Comparison of ENCODE assay signal across 8 mouse cellular contexts in genomic region chr16:10843486-10844318, GRCm38 (mm10). TPM values are rescaled to one million over a fixed set of nuclear protein-coding genes. Genes with fewer than 3 reads are reported as not detected.
DNase-seq lines count a peak whose midpoint lies in the region; ATAC-seq and TF ChIP-seq lines count a peak whose summit lies in the region.

No protein-coding gene starts in this region.

- H3K4me1 ChIP-seq in CH12.LX (ENCODE audit: control insufficient read depth in 1 of 2, insufficient read depth in 2 of 2) = peaks cover 10 to 46% of the 10 kb centered on the region in 2 experiments
- peaks cover 5% of the 10 kb centered on the region; the same call in 1 of the 2 replicates for H3K4me1 ChIP-seq in kidney, adult 2 months (ENCODE audit: control insufficient read depth, insufficient read depth, low read length)
- peaks cover 33% of the 10 kb centered on the region for H3K4me1 ChIP-seq in lung, embryonic 16.5 days (replicated peaks; ENCODE audit: control insufficient read depth, insufficient read depth, low read length)

- H3K36me3 ChIP-seq in CH12.LX (replicated peaks in 1 of 2; ENCODE audit: control insufficient read depth in 1 of 2, insufficient read depth in 1 of 2, low read length in 1 of 2) = peaks cover 8 to 44% of the 10 kb centered on the region in 2 experiments
- H3K36me3 ChIP-seq in kidney, adult 2 months (ENCODE audit: control insufficient read depth, insufficient read depth, low read length) = no peaks in the 10 kb centered on the region
- no peaks in the 10 kb centered on the region for H3K36me3 ChIP-seq in lung, embryonic 16.5 days (ENCODE audit: control insufficient read depth, insufficient read depth, low read length)

- 14% methylated on average over 18 of the region's 18 CpGs for WGBS in kidney, adult 2 months
- WGBS in lung, embryonic 16.5 days = 7% methylated on average over 18 of the region's 18 CpGs

- peak; percentile 65; the same call in 1 of the 2 replicates for TF ChIP-seq EP300 in CH12.LX (IDR thresholded peaks at IDR 0.05; ENCODE audit: low read length)

- intact Hi-C loops in gastrocnemius, postnatal 14 days (cut with DNase I; ENCODE audit: low total_unique reads) = no loop called here

- ATAC-seq in lung, embryonic 16.5 days (ENCODE audit: low read depth) = peak; percentile 72
- ATAC-seq in neutrophil, adult 5-6 weeks (ENCODE audit: extremely low read depth, insufficient number of reproducible peaks, low FRiP score, poor library complexity, severe bottlenecking) = peak; percentile 57

- dilution Hi-C loops in CH12.LX (cut with MboI; ENCODE audit: extremely low pct_ligation_motif_present, extremely low pct_unique_long_range_greater_than_20kb, low sequenced_read_pairs) = no loop called here

- peak overlapping the region; percentile 37; the same call in 1 of the 2 replicates for H3K9ac ChIP-seq in CH12.LX (ENCODE audit: insufficient read depth, low read depth)
- peak overlapping the region; percentile 55 for H3K9ac ChIP-seq in lung, embryonic 16.5 days (ENCODE audit: low read length)

- in situ Hi-C loops in CH12.LX (cut with MboI; ENCODE audit: low pct_ligation_motif_present, low pct_unique_long_range_greater_than_20kb, low sequenced_read_pairs) = loop anchor here (5.0 kb wide), 1 partner anchor 181 kb away; no protein-coding TSS in a partner anchor

- H3K4me2 ChIP-seq in CH12.LX (ENCODE audit: insufficient read depth, low read depth, poor library complexity, severe bottlenecking) = peak overlapping the region; percentile 41
- peak overlapping the region; percentile 56 for H3K4me2 ChIP-seq in lung, embryonic 16.5 days (ENCODE audit: low read depth, low read length)

- H3K9me3 ChIP-seq in CH12.LX (replicated peaks; ENCODE audit: low read length) = no peaks in the 10 kb centered on the region
- no peaks in the 10 kb centered on the region for H3K9me3 ChIP-seq in lung, embryonic 16.5 days (ENCODE audit: control insufficient read depth, low read length)

- TF ChIP-seq RAD21 in CH12.LX (IDR thresholded peaks at IDR 0.05; ENCODE audit: low read depth, low read length) = no peak

- no peaks in the 10 kb centered on the region for H3K27me3 ChIP-seq in CH12.LX (replicated peaks)
- H3K27me3 ChIP-seq in kidney, adult 2 months (replicated peaks; ENCODE audit: control insufficient read depth, insufficient read depth, low read length) = no peaks in the 10 kb centered on the region
- H3K27me3 ChIP-seq in lung, embryonic 16.5 days (ENCODE audit: control insufficient read depth, insufficient read depth, low read depth, low read length) = no peaks in the 10 kb centered on the region

- H3K79me2 ChIP-seq in CH12.LX (replicated peaks; ENCODE audit: control insufficient read depth, extremely low read depth, insufficient read depth, poor library complexity, severe bottlenecking) = no peaks in the 10 kb centered on the region

- peak overlapping the region; percentile 11; the same call in 1 of the 2 replicates for H3K27ac ChIP-seq in CH12.LX (ENCODE audit: insufficient read depth, low read depth)
- H3K27ac ChIP-seq in kidney, adult 2 months (ENCODE audit: insufficient read depth, low read depth, low read length) = no peak overlapping the region
- H3K27ac ChIP-seq in lung, embryonic 16.5 days (ENCODE audit: low read length) = peak overlapping the region; percentile 60

- TF ChIP-seq POLR2A in CH12.LX (IDR thresholded peaks at IDR 0.05; ENCODE audit: low read depth, low read length) = peak; percentile 30; the same call in 1 of the 2 replicates
- no peak for TF ChIP-seq POLR2A in kidney, adult 2 months (IDR thresholded peaks at IDR 0.05; ENCODE audit: low read depth, low read length)

- DNase-seq in CH12.LX (ENCODE audit: extremely low read depth) = peak; percentile 69
- peak; percentile 40 to 68 for DNase-seq in adrenal gland, postnatal 36 days
- peak; percentile 64 to 71 for DNase-seq in heart, adult 18-20 months
- DNase-seq in kidney, adult 2 months = peak; percentile 55
- no peak for DNase-seq in gastrocnemius, postnatal 14 days
- no peak for DNase-seq in gastrocnemius, postnatal 10 days

- peak overlapping the region in 2 of 3 experiments; percentile 4 to 22 for H3K4me3 ChIP-seq in CH12.LX (replicated peaks in 1 of 3; ENCODE audit: low read depth in 2 of 3, low read length in 2 of 3, poor library complexity in 1 of 3)
- H3K4me3 ChIP-seq in kidney, adult 2 months (ENCODE audit: insufficient read depth, low read depth, low read length) = peak overlapping the region; percentile 27
- H3K4me3 ChIP-seq in lung, embryonic 16.5 days (ENCODE audit: low read length) = peak overlapping the region; percentile 34

- TF ChIP-seq CTCF in CH12.LX (conservative IDR thresholded peaks at IDR 0.05 in 1 of 2, IDR thresholded peaks at IDR 0.05 in 1 of 2; ENCODE audit: low read depth in 2 of 2, low read length in 2 of 2) = no peak
- no peak for TF ChIP-seq CTCF in kidney, adult 2 months (conservative IDR thresholded peaks at IDR 0.05; ENCODE audit: insufficient read depth, insufficient read length, low read depth, low read length)

TF ChIP-seq in CH12.LX, 34 proteins besides CTCF, POLR2A, EP300 and RAD21 (continues in another document):
- peak; percentile 76 for TF ChIP-seq MXI1 (IDR thresholded peaks at IDR 0.05; ENCODE audit: low read depth, low read length)
- peak; percentile 64; the same call in 1 of the 2 replicates for TF ChIP-seq MAZ (IDR thresholded peaks at IDR 0.05; ENCODE audit: low read depth, low read length)
- TF ChIP-seq POLR2AphosphoS2 (IDR thresholded peaks at IDR 0.05; ENCODE audit: low read depth, low read length) = no peak
- TF ChIP-seq IRF4 (IDR thresholded peaks at IDR 0.05; ENCODE audit: low read depth, low read length) = peak; percentile 54; the same call in 1 of the 2 replicates
- 0 out of 2 replicates have a peak, but pooled peaks have one; percentile 47 for TF ChIP-seq ZMIZ1 (IDR thresholded peaks at IDR 0.05; ENCODE audit: low read depth, low read length)
- peak; percentile 59 for TF ChIP-seq TCF12 (IDR thresholded peaks at IDR 0.05; ENCODE audit: low read depth, low read length)
- peak; percentile 76 for TF ChIP-seq BHLHE40 (IDR thresholded peaks at IDR 0.05; ENCODE audit: low read depth, low read length)
- 0 out of 2 replicates have a peak, but pooled peaks have one; percentile 17 for TF ChIP-seq TBP (conservative IDR thresholded peaks at IDR 0.05; ENCODE audit: low read depth, low read length)
- TF ChIP-seq MEF2A (IDR thresholded peaks at IDR 0.05; ENCODE audit: borderline replicate concordance, low read depth, low read length) = no peak; the same call in 1 of the 2 replicates
- no peak for TF ChIP-seq CHD1 (IDR thresholded peaks at IDR 0.05; ENCODE audit: low read depth, low read length)
- TF ChIP-seq SIN3A (IDR thresholded peaks at IDR 0.05; ENCODE audit: low read length) = 0 out of 2 replicates have a peak, but pooled peaks have one; percentile 31
- peak; percentile 17; the same call in 1 of the 2 replicates for TF ChIP-seq ELF1 (IDR thresholded peaks at IDR 0.05; ENCODE audit: low read depth, low read length)

RNA-seq across cellular contexts. Expression of gene Rmi2, which starts 8.8 kb away (rescaled TPM):
- total RNA-seq in CH12.LX (2012; rRNA removed) = 6.8 and 7.7 TPM in 2 replicates
- total RNA-seq in CH12.LX (2014; rRNA removed) = 7.5 and 9.3 TPM in 2 replicates
- 12.1 and 13.8 TPM in 2 replicates for polyA plus RNA-seq in CH12.LX (2012; ENCODE audit: insufficient read length, low read depth)
- under 1 TPM; 0.46 to 0.93 TPM for total RNA-seq in adrenal gland, postnatal 36 days (2021)
- under 1 TPM; 0.27 to 0.33 TPM for total RNA-seq in heart, adult 18-20 months (2021)
- polyA plus RNA-seq in kidney, adult 2 months (2012; rRNA removed) = 0.10 and 0.27 TPM in 2 replicates
- polyA plus RNA-seq in lung, embryonic 16.5 days (2015; fragmentation: Nextera tagmentation; extraction: Ambion mirVana) = 3.1 and 3.4 TPM in 2 replicates
- total RNA-seq in neutrophil, adult 5-6 weeks (2017) = 0.47 and 0.61 TPM in 2 replicates
- total RNA-seq in gastrocnemius, postnatal 14 days (2021) = 1 to 10 TPM; 1.5 to 2.0 TPM
- 1 to 10 TPM; 1.6 TPM for total RNA-seq in gastrocnemius, postnatal 10 days (2021)

RNA-seq across cellular contexts. Expression of gene Gm11172, which starts 31.0 kb away (rescaled TPM):
- total RNA-seq in CH12.LX (2012; rRNA removed) = not detected in 2 replicates
- total RNA-seq in CH12.LX (2014; rRNA removed) = not detected in 2 replicates
- not detected in 2 replicates for polyA plus RNA-seq in CH12.LX (2012; ENCODE audit: insufficient read length, low read depth)
- total RNA-seq in adrenal gland, postnatal 36 days (2021) = not detected
- not detected for total RNA-seq in heart, adult 18-20 months (2021)
- polyA plus RNA-seq in kidney, adult 2 months (2012; rRNA removed) = not detected in 2 replicates
- not detected in 2 replicates for polyA plus RNA-seq in lung, embryonic 16.5 days (2015; fragmentation: Nextera tagmentation; extraction: Ambion mirVana)
- not detected in 2 replicates for total RNA-seq in neutrophil, adult 5-6 weeks (2017)
- total RNA-seq in gastrocnemius, postnatal 14 days (2021) = not detected
- not detected for total RNA-seq in gastrocnemius, postnatal 10 days (2021)

RNA-seq across cellular contexts. Expression of gene Prm1, which starts 38.1 kb away (rescaled TPM):
- total RNA-seq in CH12.LX (2012; rRNA removed) (not detected in 2 replicates), CH12.LX (2014; rRNA removed) (not detected in 2 replicates)
- polyA plus RNA-seq in CH12.LX (2012; ENCODE audit: insufficient read length, low read depth) = not detected in 2 replicates
- total RNA-seq in adrenal gland, postnatal 36 days (2021) = not detected
- total RNA-seq in heart, adult 18-20 months (2021) = not detected
- polyA plus RNA-seq in kidney, adult 2 months (2012; rRNA removed) = 1.8 and 4.0 TPM in 2 replicates
- polyA plus RNA-seq in lung, embryonic 16.5 days (2015; fragmentation: Nextera tagmentation; extraction: Ambion mirVana) = not detected in 2 replicates
- total RNA-seq in neutrophil, adult 5-6 weeks (2017) = not detected in 2 replicates
- total RNA-seq in gastrocnemius, postnatal 14 days (2021) = not detected
- total RNA-seq in gastrocnemius, postnatal 10 days (2021) = not detected

RNA-seq across cellular contexts. Expression of gene Prm2, which starts 47.8 kb away (rescaled TPM):
- total RNA-seq in CH12.LX (2012; rRNA removed) = not detected in 2 replicates
- total RNA-seq in CH12.LX (2014; rRNA removed) = not detected in 2 replicates
- not detected in 2 replicates for polyA plus RNA-seq in CH12.LX (2012; ENCODE audit: insufficient read length, low read depth)
- total RNA-seq in adrenal gland, postnatal 36 days (2021) = not detected
- total RNA-seq in heart, adult 18-20 months (2021) = not detected
- 1.8 and 5.4 TPM in 2 replicates for polyA plus RNA-seq in kidney, adult 2 months (2012; rRNA removed)
- polyA plus RNA-seq in lung, embryonic 16.5 days (2015; fragmentation: Nextera tagmentation; extraction: Ambion mirVana) = not detected in 2 replicates
- not detected in 2 replicates for total RNA-seq in neutrophil, adult 5-6 weeks (2017)
- not detected for total RNA-seq in gastrocnemius, postnatal 14 days (2021)
- not detected for total RNA-seq in gastrocnemius, postnatal 10 days (2021)

RNA-seq across cellular contexts. Expression of gene Prm3, which starts 53.0 kb away (rescaled TPM):
- not detected in 2 replicates for total RNA-seq in CH12.LX (2012; rRNA removed)
- not detected in 2 replicates for total RNA-seq in CH12.LX (2014; rRNA removed)
- not detected in 2 replicates for polyA plus RNA-seq in CH12.LX (2012; ENCODE audit: insufficient read length, low read depth)
- not detected for total RNA-seq in adrenal gland, postnatal 36 days (2021)
- total RNA-seq in heart, adult 18-20 months (2021) = not detected
- not detected in 2 replicates for polyA plus RNA-seq in kidney, adult 2 months (2012; rRNA removed)
- not detected in 2 replicates for polyA plus RNA-seq in lung, embryonic 16.5 days (2015; fragmentation: Nextera tagmentation; extraction: Ambion mirVana)
- total RNA-seq in neutrophil, adult 5-6 weeks (2017) = not detected in 2 replicates
- not detected for total RNA-seq in gastrocnemius, postnatal 14 days (2021)
- not detected for total RNA-seq in gastrocnemius, postnatal 10 days (2021)

Comparison
In these comparisons a context has a peak if more than half of its experiments do, and no peak if none do; other contexts are left out.
1. DNase-seq: peak in CH12.LX (single experiment), adrenal gland, postnatal 36 days (2 of 2), heart, adult 18-20 months (2 of 2) and kidney, adult 2 months (single experiment); none in gastrocnemius, postnatal 14 days (single experiment) and gastrocnemius, postnatal 10 days (single experiment).
2. Peak in every context shown above with its lines, with median percentiles within 50 percentile points of each other: H3K4me3 ChIP-seq.